Mouse (Mus musculus) spleen, adult 2 months (tissue): ENCODE measurements around the gene Fam129a.

Experiments
- CTCF ChIP-seq: fragments of 200-500 bp; IDR thresholded peaks from 2 replicates; pipeline ENCODE4 v1.5.1; 2011; ENCODE audit warnings: mild to moderate bottlenecking, inconsistent platforms; ENCODE audit not compliant: insufficient read depth, insufficient read length, insufficient replicate concordance; ENCODE audit errors: extremely low read depth
- POLR2A ChIP-seq: fragments of 200-500 bp; IDR thresholded peaks from 2 replicates; pipeline ENCODE4 v1.6.1; 2011; ENCODE audit warnings: low read depth, low read length, inconsistent platforms

- TF ChIP-seq POLR2A: no peak
- TF ChIP-seq CTCF: no peak
Observed at GRCm38 (mm10) chr1:151769200-151769913, 198.4 kb downstream of the Fam129a start.
